Mouse (Mus musculus) layer of hippocampus, postnatal 10 days (tissue): Measurements from ENCODE around the gene Becn1. TPM values are rescaled to one million over a fixed set of nuclear protein-coding genes. Genes with fewer than 3 reads are reported as not detected.

ENCODE experiments used
- DNase-seq, 2 experiments: peaks; one replicate each; pipeline ENCODE4 v3.0.0; 2021; ENCODE audit warnings: low spot score in 2 of 2
- total RNA-seq, 2 experiments: library from RNA; stranded (reverse); gene quantifications; 2 replicates each; pipeline ENCODE4 v1.2.3; 2021

Becn1 gene
- total RNA-seq, 2 experiments from 2014 or later = 173 to 195 TPM

DNA sequence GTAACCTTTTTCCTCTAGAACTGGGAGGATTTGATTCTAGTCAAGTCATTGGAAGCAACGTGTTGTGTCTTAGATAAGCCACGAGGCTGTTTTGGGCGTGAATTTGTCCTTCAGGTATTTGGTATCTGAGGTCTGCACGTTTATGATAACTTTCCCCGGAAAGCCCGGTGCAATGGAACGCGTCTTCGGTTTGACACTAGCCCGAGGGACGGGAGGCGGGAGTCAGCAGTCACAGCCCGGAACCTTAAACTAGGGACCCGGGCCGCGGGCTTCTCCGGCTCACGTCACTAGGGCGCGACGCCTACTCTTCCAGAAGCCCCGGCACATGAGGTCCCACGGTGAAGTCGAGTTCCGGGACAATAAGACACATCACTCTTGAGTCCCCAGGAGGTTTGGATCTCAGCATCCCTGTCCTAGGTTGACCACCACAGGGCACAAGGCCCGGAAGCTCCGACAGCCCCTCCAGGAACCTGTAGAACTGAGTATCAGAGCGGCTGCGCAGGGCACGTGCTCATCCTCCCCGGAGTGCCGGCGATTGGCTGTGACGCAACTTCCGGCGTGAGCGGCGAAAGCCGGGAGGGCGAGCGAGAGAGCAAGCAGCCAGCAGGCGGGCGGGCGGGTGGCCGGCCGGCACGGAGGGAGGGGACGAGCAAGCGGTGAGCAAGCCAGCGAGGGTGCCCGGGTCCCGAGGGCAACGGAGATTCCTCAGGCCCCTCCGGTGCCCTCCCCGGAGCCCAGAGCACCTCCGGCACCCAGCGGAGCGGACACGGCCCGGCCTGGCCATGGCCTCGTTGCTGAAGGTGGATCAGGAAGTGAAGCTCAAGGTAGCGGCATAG lies 13.8 kb upstream of the Becn1 start, which contains the start of gene Psme3:
Gene Psme3, plus strand, starts transcription at position 549 of the 836 bp plus-strand sequence.
- peak; percentile 93 for DNase-seq

- DNase-seq = no peak
Observed at GRCm38 (mm10) chr11:101315082-101315650, 13.1 kb upstream of the Becn1 start.

- no peak for DNase-seq
Observed at GRCm38 (mm10) chr11:101314567-101314966, 12.5 kb upstream of the Becn1 start.

DNA sequence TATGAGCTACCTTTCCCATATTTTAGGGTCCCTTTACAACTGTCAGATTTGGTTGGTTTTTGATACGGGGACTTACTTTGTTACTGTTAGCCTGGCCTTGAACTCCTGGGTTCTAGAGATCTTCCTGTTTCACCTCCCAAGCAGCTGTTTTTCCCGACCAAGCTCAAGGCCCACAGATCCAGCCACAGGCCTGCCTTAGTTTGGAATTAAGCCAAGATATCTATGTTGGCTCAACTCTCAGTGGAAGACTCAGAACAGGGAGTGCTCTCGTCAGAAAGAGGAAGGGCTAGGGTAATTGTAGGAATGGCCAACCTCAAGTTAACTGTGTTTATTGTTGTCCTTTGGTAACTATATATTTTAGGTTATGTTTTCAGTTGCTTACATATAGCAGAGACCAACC lies 10.1 kb upstream of the Becn1 start:
- no peak for DNase-seq

- no peak for DNase-seq
Observed at GRCm38 (mm10) chr11:101311083-101311482, 9.0 kb upstream of the Becn1 start.

DNA sequence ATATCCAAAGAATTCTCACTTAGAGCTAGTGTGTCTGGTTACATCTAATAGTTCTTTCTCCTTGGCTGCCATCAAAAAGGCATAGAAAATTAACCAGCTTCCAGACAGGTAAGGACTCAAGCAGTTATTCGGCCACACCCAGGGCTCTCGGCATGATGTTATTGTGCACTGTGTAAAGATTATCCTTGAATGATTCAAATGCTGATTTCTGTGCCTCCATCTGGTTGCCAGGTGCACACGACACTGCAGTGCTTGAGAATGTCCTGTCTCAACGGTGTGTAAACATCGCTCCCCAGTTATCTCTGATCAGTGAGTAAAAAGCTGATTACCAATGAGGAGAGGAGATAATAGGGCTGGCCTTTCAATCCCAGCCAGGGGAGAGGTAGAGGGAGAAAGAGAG lies 5.7 kb upstream of the Becn1 start:
- DNase-seq = no peak

- no peak for DNase-seq
Observed at GRCm38 (mm10) chr11:101301299-101302003, 635 bp downstream of the Becn1 start.

DNA sequence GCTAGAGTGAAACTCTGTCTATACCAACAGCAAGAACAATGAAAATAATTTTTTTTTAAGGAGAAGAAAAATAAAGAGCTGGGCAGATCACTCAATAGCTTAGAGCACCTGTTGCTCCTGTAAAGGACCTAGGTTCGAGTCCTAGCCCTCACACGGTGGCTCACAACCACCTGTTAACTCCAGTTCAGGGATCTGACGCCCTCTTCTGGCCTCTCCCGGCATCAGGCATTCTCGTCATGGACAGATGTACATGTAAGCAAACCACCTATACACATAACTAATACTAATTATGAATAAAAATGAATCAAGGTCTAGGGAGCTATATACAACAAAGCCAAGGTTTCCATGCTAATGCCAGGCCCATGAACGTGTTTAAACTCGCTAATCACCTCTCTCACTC lies 1.2 kb downstream of the Becn1 start:
- no peak for DNase-seq

DNA sequence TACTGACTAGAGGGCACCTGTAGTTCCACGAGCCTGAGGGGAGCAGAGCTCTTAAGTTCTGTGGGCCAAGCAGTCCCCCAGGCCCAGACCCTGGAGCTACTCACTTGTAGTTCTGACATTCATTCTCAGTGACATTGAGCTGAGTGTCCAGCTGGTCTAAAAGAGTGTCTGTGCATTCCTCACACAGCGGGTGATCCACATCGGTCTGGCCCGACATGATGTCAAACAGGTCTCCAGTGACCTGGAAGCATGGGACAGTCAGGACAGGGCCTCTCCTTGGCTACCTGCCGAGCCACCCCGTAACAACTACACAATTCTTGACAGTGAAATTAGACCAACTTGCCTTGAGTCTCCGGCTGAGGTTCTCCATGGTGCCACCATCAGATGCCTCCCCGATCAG lies 6.9 kb downstream of the Becn1 start:
- no peak for DNase-seq

GRCm38 (mm10) chr11:101291231-101291630 lies 10.9 kb downstream of the Becn1 start:
- DNase-seq = no peak

DNA sequence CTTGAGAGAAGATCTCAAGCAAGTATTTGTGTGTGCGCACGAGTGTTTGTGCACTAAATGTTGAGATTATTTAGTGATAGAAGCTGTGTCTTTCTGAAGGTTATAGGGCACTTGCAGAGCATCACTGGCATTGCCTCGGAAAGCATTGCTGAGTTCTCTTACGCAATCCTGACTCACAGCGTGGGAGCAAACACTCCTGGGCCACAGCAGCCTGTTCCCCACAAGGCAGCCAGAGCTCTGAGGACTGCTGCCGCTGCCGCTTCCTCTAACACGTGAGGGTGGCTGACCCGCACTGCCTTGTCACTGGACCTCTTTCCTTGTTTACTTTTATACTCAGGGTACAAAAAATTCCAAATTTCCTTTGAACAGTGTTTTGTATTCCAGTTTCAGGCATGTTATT lies 14.8 kb downstream of the Becn1 start:
- DNase-seq = no peak

DNA sequence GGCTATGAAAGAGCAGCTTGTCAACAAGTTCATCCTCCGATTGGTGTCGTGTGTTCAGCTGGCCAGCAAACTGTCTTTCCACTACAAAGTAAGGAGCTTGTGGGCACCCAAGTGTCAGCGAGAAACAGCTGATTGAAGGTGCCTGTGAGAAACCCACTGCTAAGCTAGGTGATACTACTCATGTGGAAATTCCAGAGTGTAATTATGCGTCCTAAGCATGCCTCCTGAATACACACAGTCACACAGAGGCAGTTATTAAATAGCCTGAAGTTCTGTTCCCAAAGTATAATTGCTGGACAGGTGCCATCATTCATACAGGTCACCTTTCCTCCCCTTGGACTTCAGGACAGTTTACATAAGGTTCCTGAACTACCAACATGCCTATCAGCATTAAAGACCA lies 18.3 kb downstream of the Becn1 start:
- DNase-seq = no peak

- no peak for DNase-seq
Observed at GRCm38 (mm10) chr11:101282896-101283295, 19.2 kb downstream of the Becn1 start.

DNA sequence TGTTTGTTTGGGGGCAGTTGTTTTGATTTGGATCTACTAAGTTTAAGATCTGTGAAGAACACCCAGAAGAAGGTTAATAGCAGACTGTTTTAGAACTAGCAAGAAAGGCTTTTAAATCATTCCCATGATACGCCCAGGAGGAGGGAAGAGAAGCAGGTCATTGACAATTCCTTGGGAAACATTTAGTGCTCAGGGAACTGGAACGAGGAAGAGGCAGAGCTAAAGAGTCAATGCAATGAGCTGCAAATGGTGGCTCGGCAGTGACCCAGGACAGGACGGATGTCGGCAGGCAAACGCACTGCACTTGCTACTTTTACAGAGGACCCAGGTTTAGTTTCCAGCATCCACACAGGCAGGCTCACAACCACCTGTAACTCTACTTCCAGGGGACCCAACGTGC lies 21.2 kb downstream of the Becn1 start:
- no peak for DNase-seq

GRCm38 (mm10) chr11:101279193-101279569 lies 22.9 kb downstream of the Becn1 start:
- DNase-seq = no peak

GRCm38 (mm10) chr11:101278223-101279192 lies 23.6 kb downstream of the Becn1 start, which contains the start of the genes Cntd1 and Coa3:
TSS of gene Cntd1 (plus strand) at chr11:101279012.
TSS of gene Coa3 (minus strand) at chr11:101279114.
- DNase-seq = peak; percentile 79 to 84

DNA sequence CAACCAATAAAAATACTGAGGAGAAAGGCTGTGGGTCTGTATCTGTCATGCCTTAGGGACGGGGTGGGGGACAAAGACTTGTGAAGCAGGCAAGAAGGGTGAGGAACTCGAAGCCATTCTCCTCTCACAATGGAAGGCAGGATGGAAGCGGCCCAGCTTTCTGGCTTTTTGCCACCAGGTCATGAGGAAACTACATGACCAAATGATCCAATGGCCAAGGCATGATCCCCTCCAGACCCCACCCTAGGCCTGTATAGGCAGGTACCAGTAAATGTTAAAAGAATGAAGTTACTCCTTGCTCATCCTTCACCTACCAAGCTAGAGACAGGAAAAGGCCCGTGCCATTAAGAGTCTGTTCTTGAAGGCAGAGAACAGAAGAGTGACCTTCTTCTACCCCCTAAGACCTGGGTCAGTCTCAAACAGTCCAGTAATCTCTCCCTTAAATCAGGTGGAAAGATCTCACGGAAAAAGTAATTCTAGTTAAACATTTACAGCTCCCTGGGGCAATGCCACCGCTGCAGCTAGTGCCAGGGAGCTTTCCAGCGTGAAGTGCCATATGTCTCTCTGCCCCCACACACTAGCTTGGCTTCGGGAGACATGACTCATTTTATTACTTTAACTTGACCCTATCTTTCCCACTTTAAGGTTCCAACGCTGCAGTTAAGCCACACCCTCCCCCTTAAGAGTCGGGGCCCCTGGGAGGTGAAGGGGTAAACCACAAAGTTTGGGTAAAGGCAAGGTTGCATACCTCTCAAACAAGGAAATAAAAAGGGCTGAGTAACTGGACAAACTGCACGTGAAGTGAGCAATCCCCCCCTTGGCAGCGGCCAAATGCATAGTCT lies 24.5 kb downstream of the Becn1 start:
- DNase-seq = peak in 1 of 2 experiments; percentile 27

DNA sequence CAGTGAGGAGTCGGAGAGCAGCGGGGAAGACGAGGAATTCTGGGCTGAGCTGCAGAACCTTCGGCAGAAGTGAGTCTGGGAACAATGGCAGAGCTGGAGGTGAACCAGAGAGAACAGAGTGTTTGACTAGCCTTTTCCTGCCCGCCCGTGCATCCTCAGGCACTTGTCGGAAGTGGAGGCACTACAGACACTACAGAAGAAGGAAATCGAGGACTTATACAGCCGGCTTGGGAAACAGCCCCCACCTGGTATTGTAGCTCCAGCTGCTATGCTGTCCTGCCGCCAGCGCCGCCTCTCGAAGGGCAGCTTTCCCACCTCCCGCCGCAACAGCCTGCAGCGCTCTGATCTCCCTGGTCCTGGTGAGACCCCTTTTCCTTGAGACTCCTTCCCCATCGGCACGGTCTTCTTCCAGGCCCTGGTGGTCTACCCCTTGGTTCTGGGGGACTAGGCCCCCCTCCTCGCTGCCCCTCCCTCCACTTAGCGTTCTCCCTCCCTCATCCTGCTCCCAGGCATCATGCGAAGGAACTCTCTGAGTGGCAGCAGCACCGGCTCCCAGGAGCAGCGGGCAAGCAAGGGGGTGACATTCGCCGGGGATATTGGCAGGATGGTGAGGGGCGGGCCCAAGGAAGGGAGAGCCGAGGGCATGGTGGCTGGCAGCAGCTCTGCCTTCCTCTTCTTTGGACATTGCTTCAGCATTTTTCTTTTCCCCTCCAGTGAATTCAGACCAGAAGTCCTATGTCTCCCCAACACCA lies 25.6 kb downstream of the Becn1 start:
- peak in 1 of 2 experiments; percentile 15 for DNase-seq

- DNase-seq = no peak
Observed at GRCm38 (mm10) chr11:101275309-101275708, 26.8 kb downstream of the Becn1 start.
